Mouse (Mus musculus): ENCODE measurements around the gene Wdsub1.

Wdsub1 gene

GRCm38 (mm10) chr2:59806038-59806437 lies 76.4 kb downstream of the Wdsub1 start:
- DNase-seq (ENCODE audit: extremely low read depth, low read depth) = no peak

- DNase-seq (ENCODE audit: extremely low read depth, low read depth) = no peak
Observed at GRCm38 (mm10) chr2:59805595-59805994, 76.8 kb downstream of the Wdsub1 start.

GRCm38 (mm10) chr2:59802722-59803387 lies 79.5 kb downstream of the Wdsub1 start:
- peak; percentile 7 for DNase-seq (ENCODE audit: extremely low read depth, low read depth)

Measured in MEL-GATA-1-ER (cell line).